Mouse (Mus musculus) CH12.LX (cell line): ENCODE results near the gene Tdrd6. TPM values are rescaled to one million over a fixed set of nuclear protein-coding genes. Genes with fewer than 3 reads are reported as not detected.

ENCODE experiments used
- DNase-seq: peaks from one replicate; pipeline ENCODE4 v3.0.0-alpha.2; 2013; ENCODE audit errors: extremely low read depth
- H3K27ac ChIP-seq: 2 replicates; pipeline ENCODE4 v1.5.1; 2012; ENCODE audit warnings: low read depth, mild to moderate bottlenecking, control low read depth, moderate library complexity; ENCODE audit not compliant: insufficient read depth
- H3K27me3 ChIP-seq: replicated peaks from 2 replicates; pipeline ENCODE3; 2012; ENCODE audit warnings: inconsistent platforms
- H3K36me3 ChIP-seq, 2 experiments: replicated peaks in 1 of 2; 2 replicates each; pipeline versions ENCODE3 to v1.6.1; 2012; ENCODE audit warnings: inconsistent platforms in 1 of 2, low read length in 1 of 2, mild to moderate bottlenecking in 1 of 2, mixed read lengths in 1 of 2, moderate library complexity in 1 of 2; ENCODE audit not compliant: control insufficient read depth in 1 of 2, insufficient read depth in 1 of 2
- H3K4me1 ChIP-seq, 2 experiments: 2 replicates each; pipeline ENCODE4 v1.6.1; 2012; ENCODE audit warnings: inconsistent platforms in 1 of 2, moderate library complexity in 1 of 2; ENCODE audit not compliant: insufficient read depth in 2 of 2, control insufficient read depth in 1 of 2
- H3K4me2 ChIP-seq: 2 replicates; pipeline ENCODE4 v1.6.1; 2012; ENCODE audit warnings: low read depth, mild to moderate bottlenecking, control low read depth; ENCODE audit not compliant: poor library complexity, insufficient read depth, severe bottlenecking
- H3K4me3 ChIP-seq, 3 experiments: fragments of 150-350 bp in 1 of 3; sonication (generic) in 1 of 3; replicated peaks in 1 of 3; 2 replicates each; pipeline versions ENCODE3 to v1.5.1; 2011 to 2012; ENCODE audit warnings: low read depth in 2 of 3, low read length in 2 of 3, mild to moderate bottlenecking in 2 of 3, moderate library complexity in 2 of 3, control low read depth in 1 of 3, improper control_type of control experiment in 1 of 3, inconsistent platforms in 1 of 3, mixed read lengths in 1 of 3; ENCODE audit not compliant: poor library complexity in 1 of 3
- H3K79me2 ChIP-seq: replicated peaks from 2 replicates; pipeline ENCODE4 v1.6.1; 2012; ENCODE audit warnings: mild to moderate bottlenecking, moderate library complexity; ENCODE audit not compliant: control insufficient read depth, poor library complexity, insufficient read depth, severe bottlenecking; ENCODE audit errors: extremely low read depth
- H3K9ac ChIP-seq: 2 replicates; pipeline ENCODE4 v1.6.1; 2012; ENCODE audit warnings: low read depth, mild to moderate bottlenecking, control low read depth, moderate library complexity; ENCODE audit not compliant: insufficient read depth
- H3K9me3 ChIP-seq: replicated peaks from 2 replicates; pipeline ENCODE3; 2012; ENCODE audit warnings: low read length, inconsistent platforms, mixed read lengths
- ELF1 ChIP-seq: IDR thresholded peaks from 2 replicates; pipeline ENCODE4 v1.6.1; 2014; ENCODE audit warnings: low read depth, mild to moderate bottlenecking, inconsistent platforms, low read length, improper control_type of control experiment
- IRF4 ChIP-seq: IDR thresholded peaks from 2 replicates; pipeline ENCODE4 v1.6.1; 2014; ENCODE audit warnings: low read depth, mild to moderate bottlenecking, inconsistent platforms, low read length, improper control_type of control experiment
- JUN ChIP-seq: IDR thresholded peaks from 2 replicates; pipeline ENCODE4 v1.6.1; 2011; ENCODE audit warnings: low read depth, mild to moderate bottlenecking, low read length, improper control_type of control experiment, moderate library complexity; ENCODE audit not compliant: insufficient read depth
- JUND ChIP-seq: conservative IDR thresholded peaks from 2 replicates; pipeline ENCODE4 v1.6.1; 2011; ENCODE audit warnings: low read depth, low read length, improper control_type of control experiment
- KAT2A ChIP-seq: IDR thresholded peaks from 2 replicates; pipeline ENCODE4 v1.6.1; 2012; ENCODE audit warnings: low read length, improper control_type of control experiment, inconsistent platforms; ENCODE audit not compliant: insufficient replicate concordance
- POLR2A ChIP-seq: IDR thresholded peaks from 2 replicates; pipeline ENCODE4 v1.6.1; 2011; ENCODE audit warnings: low read depth, mild to moderate bottlenecking, improper control_type of control experiment, low read length
- SMC3 ChIP-seq: IDR thresholded peaks from 2 replicates; pipeline ENCODE4 v1.6.1; 2011; ENCODE audit warnings: low read depth, low read length, improper control_type of control experiment
- UBTF ChIP-seq: IDR thresholded peaks from 2 replicates; pipeline ENCODE4 v1.6.1; 2012; ENCODE audit warnings: low read depth, mild to moderate bottlenecking, inconsistent platforms, low read length, improper control_type of control experiment, moderate library complexity
- USF1 ChIP-seq: IDR thresholded peaks from 2 replicates; pipeline ENCODE4 v1.6.1; 2014; ENCODE audit warnings: low read depth, mild to moderate bottlenecking, inconsistent platforms, low read length, improper control_type of control experiment
- USF2 ChIP-seq: conservative IDR thresholded peaks from 2 replicates; pipeline ENCODE4 v1.6.1; 2011; ENCODE audit warnings: low read depth, low read length, improper control_type of control experiment
- ZKSCAN1 ChIP-seq: IDR thresholded peaks from 2 replicates; pipeline ENCODE4 v1.6.1; 2012; ENCODE audit warnings: low read depth, inconsistent platforms, low read length, improper control_type of control experiment, borderline replicate concordance
- ZNF384 ChIP-seq: IDR thresholded peaks from 2 replicates; pipeline ENCODE4 v1.6.1; 2012; ENCODE audit warnings: low read depth, low read length, improper control_type of control experiment, inconsistent platforms
- dilution Hi-C: fragments of 300-500 bp; cut with MboI; formaldehyde crosslinking; loops from 2 replicates; pipeline ENCODE4 v1.14.3; 2020; ENCODE audit warnings: low sequenced_read_pairs; ENCODE audit not compliant: extremely low pct_unique_long_range_greater_than_20kb, extremely low pct_ligation_motif_present
- in situ Hi-C: fragments of 300-500 bp; cut with MboI; formaldehyde crosslinking; loops from 3 replicates; pipeline ENCODE4 v1.14.3; 2019; ENCODE audit warnings: low sequenced_read_pairs, low pct_ligation_motif_present, low pct_unique_long_range_greater_than_20kb, mixed read lengths
- polyA plus RNA-seq: library from polyadenylated mRNA; unstranded; fragments of >175 nt; gene quantifications from 2 replicates; pipeline ENCODE4 v1.2.1, GENCODE M21; 2012; ENCODE audit warnings: low read depth; ENCODE audit not compliant: insufficient read length
- total RNA-seq, 2 experiments: library from RNA; depleted of rRNA; stranded (reverse); fragments of 300-350 nt in 1 of 2; fragments of >200 nt in 1 of 2; gene quantifications; 2 replicates each; pipeline ENCODE4 v1.2.3; 2012 to 2014

Gene Tdrd6
- total and polyA plus RNA-seq, 3 experiments = not detected

DNA sequence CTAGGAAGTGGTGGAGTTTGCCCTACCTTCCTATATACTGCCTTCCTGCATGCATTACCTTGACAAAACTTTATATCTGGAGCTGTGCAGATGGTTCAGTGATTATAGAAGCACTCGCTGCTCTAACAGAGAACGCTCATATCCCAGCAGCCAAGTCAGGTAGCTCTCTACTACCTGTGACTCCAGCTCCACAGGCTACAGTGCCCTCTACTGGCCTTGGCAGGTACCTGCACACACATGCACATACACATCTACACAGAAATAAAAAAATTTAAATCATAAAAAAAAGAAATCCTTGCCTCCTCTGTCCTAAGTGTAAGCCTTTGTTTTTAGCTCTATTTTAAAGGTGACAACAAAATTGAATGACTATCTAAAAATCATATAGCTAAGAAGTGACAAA, 32.4 kb downstream of the Tdrd6 start:
- H3K27me3 ChIP-seq = no peaks in the 10 kb centered on the region
- H3K4me2 ChIP-seq = no peak overlapping the region
- no peaks in the 10 kb centered on the region for H3K4me1 ChIP-seq
- in situ Hi-C loops = no loop called here
- H3K4me3 ChIP-seq = no peak overlapping the region
- no peak for TF ChIP-seq IRF4
- TF ChIP-seq USF1 = no peak
- TF ChIP-seq JUN = no peak
- no peak for TF ChIP-seq ZKSCAN1
- no peak for TF ChIP-seq SMC3
- no peaks in the 10 kb centered on the region for H3K79me2 ChIP-seq
- no peaks in the 10 kb centered on the region for H3K36me3 ChIP-seq
- DNase-seq = no peak
- H3K27ac ChIP-seq = no peak overlapping the region
- no peak overlapping the region for H3K9ac ChIP-seq
- H3K9me3 ChIP-seq = peaks cover 40% of the 10 kb centered on the region
- dilution Hi-C loops = no loop called here

DNA sequence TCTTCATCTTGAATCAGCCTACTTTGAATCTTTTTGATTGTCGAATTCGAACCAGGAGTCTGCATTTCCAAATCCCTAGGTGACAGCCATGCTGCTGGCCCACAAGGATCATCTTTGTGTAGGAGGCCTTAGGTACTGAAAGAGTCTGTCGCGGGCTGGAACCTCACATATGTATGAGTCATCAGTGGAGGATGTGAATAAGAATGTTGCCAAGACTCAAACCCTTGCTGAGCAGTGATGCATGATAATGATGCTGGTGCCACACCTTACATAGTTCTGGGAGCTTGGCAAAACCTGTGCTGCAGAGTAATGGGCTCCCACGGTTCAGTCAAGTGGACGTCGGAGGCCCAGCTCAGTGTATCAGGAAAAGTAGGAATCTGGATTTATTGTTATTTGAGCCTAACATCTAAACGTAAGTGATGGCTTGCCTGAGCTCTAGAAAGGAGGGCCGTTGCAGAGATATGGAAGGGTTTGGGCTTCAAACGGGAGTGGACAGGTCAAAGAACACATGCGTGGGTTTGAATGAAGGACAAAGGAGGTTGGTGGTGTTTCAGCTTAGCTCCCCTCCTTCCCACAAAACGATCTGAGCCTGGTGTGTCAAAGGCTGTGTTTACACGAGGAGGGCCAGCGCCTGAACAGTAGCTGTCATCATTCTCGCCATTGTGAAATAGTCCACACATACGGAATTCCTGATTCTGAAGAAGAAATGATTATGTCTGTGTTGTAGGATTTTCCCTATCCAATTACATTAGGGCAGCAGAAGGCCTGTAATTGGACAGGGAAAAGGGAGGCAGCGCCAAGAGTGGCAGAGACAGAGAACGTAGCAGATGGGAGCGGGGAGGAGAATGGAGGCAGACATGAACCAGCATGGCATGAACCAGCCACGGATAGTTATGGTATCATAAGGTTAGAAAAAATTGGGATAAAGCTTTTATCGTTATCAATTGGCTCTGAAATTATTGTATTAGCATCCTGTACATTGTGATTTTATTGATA, 37.5 kb downstream of the Tdrd6 start:
- Histone ChIP-seq H3K9me3 (peaks cover 52% of the 10 kb centered on the region), H3K27me3 (no peaks in the 10 kb centered on the region), H3K4me2 (no peak overlapping the region), H3K9ac (no peak overlapping the region), H3K79me2 (no peaks in the 10 kb centered on the region), H3K36me3 (no peaks in the 10 kb centered on the region), H3K27ac (no peak overlapping the region), H3K4me3 (no peak overlapping the region), H3K4me1 (no peaks in the 10 kb centered on the region)
- TF ChIP-seq POLR2A = no peak
- TF ChIP-seq ELF1 = no peak
- no peak for TF ChIP-seq USF1
- TF ChIP-seq KAT2A = no peak
- TF ChIP-seq JUND = no peak
- TF ChIP-seq USF2 = no peak
- no peak for TF ChIP-seq UBTF
- no peak for TF ChIP-seq SMC3
- TF ChIP-seq ZNF384 = no peak
- no peak for TF ChIP-seq IRF4
- dilution Hi-C loops (no loop called here), in situ Hi-C loops (no loop called here)
- DNase-seq = no peak
